Mouse (Mus musculus): ENCODE results near the gene Pex16.

Gene Pex16

DNA sequence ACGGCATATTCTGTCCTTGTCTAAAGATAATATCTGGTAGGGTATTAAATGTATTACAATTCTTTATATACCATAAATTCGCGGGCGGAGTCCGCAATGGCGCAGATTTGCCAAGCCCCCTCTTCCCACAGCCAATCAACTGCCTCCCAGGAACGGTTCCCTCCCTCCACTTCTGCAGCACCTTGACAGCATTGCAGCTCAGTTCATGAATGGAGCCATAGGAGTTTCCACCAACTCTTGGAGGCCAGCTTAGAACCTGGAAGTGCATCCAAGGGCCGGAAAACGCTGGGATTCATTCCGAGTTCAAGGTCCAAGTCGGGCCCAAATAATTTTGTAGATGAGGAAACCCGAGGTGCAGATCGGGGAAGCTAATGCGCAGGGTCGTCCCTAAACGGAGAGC is at the start of gene Pex16, which contains the start of gene Large2:
Gene Pex16 (plus strand): TSS at position 163 of the 400 bp plus-strand sequence.
Gene Large2 (minus strand): TSS at position 356 of the 400 bp plus-strand sequence.
- DNase-seq, result no peak

DNA sequence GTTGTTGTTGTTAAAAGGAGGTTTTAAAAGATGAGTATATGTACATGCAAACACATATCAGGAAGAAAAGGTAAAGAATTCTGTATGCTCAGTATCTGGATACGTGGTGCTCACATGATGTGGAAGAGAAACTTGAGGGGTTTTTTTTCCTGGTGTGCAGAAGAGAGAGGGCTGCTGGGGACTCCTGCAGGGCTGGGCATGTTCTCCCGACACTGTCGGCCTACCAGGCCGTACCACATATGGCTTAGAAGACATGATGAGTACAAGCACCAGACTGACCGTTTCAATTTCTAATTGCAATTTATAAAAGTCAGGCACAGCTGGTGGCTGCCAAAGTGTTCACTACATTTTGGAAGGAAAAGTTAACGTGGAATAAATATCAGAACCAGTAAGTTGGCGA is 48.8 kb upstream of the Pex16 start:
- DNase-seq, result no peak

DNA sequence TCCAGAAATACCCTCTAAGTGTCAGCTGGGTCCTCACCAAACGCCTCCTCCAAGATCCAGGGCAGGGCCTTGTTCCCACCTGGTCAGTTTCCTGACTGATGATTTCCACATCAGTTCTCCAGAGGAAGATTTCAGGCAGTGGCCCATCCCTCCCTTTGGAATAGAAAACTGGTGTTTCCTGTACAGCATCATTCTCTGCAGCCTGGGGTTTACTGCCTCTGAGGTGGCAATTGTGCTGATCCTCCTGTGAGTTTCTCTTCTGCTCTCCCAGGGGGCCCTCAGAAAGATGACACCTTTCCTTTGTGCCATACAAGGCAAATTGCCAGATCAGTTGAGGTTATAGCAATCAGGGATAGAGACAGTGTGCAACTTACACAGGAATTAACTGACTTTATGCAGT is 48.3 kb upstream of the Pex16 start:
- no peak for DNase-seq

DNA sequence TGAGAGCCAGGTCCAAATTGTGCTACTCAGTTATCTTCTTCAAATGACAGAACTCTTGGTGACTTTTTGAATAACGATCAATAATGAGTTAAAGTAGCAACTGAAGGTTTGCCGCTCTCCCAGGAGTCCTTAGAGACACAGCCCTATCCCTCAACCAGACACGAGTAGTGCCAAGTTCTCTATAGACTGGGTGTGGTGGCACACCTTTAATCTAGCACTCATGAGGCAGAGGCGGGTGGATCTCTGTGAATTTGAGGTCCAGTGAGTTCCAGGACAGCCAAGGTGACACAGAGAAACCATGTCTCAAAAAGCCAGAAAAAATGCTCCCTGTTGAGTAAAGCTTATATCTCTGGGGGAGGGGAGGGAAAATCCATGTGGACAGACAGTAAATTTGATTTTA is 46.9 kb upstream of the Pex16 start:
- DNase-seq, result no peak

DNA sequence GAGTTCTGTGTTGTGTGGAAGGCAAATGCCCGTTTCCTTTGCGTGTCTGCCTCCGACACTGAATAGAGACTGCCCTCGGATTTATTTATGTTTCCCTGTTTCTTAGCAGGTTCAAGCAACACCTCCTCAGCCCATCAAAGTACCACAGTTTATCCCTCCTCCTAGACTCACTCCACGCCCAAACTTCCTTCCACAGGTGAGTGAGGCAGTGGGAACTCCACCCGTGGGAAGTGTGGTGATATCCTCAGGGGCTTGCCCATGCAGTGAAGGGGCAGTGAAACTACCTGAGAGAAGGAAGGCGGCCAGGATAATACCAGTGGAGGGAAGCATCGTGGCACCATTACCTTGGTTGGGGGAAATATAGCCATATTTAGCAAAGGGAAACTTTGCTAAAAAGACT is 46.3 kb upstream of the Pex16 start:
- no peak for DNase-seq

DNA sequence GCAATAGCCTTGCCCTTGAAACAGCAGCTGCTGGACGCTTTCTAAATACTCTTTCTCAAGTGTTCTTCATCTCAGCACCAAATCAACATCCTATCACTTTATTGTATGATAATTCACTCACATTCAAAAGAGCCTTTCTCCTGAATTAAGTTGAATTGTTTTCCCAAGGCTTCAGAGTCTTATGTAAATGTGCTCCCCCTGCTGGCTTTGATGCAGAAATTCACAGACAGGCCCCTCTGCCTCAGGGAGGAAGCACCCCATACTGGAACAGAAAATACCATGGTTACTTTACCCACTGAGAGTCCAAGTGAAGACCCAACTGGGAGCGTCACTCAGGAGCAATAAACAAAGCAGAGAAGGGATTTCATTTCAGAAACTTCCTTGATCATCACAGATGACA is 43.6 kb upstream of the Pex16 start:
- peak; percentile 14 for DNase-seq

DNA sequence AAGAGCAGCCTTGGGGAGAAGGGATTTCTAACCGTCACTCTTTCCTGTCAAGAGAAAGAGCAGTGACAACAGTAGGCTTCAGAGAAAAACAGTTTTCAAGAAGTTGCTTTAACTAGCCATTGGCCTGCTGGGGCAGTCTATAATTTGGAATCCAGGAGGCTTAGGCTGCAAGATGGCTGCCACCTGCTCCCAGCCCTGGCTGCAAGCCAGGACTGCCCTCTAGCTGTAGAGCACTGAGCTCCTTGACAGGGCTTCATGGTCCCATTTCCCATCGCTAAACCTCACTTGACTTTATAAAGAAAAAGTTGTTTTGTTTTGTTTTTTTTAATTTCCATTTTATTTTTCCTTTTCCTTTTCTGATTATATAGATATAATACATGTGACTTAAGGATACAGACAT is 43.1 kb upstream of the Pex16 start:
- DNase-seq, result no peak

DNA sequence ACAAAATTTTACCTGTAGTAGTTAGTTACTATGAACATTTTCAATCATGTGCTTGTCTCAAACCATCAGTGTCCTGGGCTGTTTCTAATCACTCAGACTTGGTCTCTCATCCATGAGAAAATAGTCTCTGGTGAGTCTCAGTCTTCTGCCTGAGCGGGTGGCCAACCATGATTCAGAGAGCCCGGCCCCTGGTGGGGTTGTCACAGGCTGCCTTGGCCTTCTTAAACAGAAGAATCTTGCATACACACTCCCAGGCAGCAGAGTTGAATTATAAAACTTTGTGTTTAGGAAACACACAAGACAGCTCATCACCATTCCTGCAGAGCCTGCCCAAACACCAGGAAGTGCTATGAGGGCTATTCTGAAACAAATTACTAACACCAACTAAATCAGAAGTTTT is 42.6 kb upstream of the Pex16 start:
- no peak for DNase-seq

DNA sequence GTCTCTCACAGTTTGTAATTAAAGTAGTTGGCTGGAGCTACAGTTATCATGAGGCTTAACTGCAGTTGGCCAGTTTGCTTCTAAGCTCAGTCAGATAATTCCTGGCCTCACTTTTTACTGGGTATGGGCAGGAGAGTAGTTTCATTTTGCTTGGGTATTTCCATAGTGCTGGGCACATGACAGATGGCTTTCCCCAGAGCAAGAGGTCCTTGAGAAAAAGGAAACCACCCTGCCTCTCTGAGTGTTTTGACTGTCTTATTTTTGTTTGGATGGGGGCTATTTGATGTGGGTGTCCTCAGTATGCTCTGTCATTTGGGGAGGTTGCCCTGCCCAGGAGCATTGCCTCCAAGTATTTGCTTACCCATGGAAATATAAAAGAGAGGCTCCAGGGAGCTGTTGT is 32.1 kb upstream of the Pex16 start:
- DNase-seq, result no peak

DNA sequence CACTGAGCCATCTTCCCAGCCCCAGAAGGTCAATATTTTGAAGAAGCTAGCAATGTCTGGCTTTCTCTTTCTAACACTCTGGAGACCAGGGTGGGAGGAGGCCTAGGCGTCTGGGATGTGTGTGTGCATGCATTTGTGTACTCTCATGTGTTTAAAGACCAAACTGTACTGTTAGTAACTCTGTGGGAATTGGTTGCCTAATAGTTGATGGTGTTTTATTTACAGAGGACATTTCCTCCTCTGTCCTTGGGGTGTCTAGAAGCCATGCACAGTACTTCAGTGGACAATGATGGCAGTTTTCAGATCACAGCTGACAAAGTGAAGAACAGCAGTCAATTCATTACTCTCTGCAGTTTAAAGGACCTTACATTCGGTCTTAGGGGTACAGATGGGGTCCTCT is 27.3 kb upstream of the Pex16 start:
- no peak for DNase-seq

DNA sequence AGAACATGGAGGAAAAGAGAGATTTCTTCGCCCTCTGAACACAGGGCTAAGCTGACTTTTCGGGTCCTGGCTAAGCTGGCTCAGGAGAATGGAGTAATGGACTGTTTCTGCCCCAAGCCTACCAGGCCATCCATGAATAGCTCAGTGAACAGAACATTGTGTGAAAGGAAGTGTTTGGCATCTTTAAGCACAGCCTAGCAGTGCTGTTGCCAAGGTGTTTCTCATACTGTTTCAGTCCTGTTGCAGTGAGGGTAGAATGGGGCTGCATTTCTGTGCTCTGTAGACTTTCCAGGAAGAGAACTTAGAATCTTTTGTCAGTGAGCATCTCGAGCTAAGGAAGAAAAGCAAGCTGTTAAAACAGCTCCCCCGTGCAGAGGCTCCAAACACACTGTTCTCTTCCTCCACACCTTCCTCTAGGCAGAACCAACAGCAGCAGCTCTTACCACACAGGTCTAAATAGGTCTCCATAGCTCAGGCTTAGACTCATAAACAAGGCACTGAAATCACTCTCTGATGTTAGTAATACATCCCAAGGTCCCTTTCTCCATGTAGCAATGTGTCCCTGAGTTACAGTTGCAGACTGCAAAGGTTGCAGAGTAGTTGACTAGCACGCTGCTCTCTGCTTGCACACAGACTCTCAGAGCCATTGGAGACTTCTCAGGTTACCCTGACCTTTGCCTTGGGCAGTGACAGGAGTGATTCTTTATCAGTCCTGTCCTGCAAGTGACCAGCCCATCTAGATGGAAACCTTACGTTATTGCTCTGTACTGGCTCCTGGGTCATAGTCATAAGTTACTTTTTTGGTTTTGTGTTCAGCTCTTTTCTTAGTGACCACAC is 24.7 kb upstream of the Pex16 start:
- no peak for DNase-seq

DNA sequence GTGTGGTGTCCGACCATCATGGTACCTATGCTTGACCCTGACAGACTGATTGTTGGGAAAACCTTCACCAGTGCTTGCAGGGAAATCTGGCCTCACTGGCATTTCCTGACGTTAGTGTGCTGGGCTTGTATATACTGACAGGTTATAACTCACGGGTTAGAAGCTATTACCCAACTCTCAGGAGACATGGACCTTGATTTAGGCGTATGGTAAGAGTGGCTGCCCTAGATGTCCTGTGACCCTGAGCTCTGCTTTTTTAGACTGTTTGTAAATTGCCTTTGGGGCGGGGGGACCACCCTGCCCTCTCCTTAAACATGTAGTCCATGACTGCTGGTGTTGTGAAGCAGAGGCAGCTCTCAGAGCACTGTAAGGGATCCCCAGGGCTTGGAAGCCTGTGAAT is 23.8 kb upstream of the Pex16 start:
- no peak for DNase-seq

DNA sequence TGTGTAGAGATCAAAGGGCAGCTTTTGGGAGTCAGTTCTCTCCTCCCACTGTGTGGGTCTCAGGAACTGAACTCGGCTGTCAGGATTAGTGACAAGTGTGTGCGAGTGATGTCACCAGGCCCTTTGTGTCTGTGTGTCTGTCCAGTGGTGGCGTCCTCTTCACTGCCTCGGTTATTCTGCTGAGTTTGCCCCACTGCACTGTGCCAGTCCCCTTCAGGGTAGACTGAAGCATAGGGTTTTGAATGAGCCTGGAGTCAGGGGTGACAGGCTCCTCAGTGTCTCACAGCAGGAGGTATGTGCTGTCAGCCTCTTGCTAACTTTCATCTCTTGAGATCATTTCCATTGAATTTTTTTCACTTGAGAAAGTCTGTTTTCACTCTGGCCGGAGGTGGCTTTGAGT is 21.1 kb upstream of the Pex16 start:
- DNase-seq, result no peak

DNA sequence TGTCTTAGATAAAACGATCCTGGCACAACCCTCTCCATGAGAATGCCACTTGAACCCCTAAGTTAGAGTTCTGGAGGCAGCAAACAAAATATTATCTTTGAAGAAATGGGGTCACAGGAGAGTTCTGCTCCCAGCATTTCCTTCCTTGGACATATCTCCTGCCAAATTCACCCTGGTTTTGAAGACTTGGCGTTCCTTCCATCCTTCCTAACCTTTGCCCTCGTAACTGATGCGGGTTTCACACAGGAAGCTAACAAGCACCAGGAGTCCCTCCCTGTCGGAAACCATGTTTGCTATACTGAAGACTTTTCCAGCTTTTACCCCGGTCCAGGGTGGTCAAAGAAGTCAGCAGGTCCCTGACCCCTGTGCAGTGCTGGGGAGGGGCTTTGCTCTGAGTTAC is 20.3 kb upstream of the Pex16 start:
- DNase-seq, result no peak

DNA sequence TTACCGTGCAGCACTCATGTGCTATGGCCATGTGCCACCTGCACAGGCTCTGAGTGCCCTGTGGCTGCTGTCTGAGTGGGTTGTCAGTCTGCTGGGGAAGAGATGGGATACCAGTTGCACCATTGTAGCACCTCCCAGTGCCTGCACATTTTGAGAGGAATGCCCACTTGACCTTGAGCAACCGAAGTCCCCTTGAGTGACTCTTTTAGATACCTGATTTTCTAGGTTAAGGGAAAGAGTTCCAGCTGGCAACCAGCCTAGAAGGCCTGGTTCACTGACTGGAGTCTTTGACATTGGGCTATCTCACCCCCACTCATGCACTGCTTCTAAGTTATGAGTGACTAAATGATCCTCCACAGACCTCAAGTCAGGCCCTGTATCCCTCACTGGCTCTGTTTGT is 15.2 kb upstream of the Pex16 start:
- DNase-seq, result peak; percentile 66

DNA sequence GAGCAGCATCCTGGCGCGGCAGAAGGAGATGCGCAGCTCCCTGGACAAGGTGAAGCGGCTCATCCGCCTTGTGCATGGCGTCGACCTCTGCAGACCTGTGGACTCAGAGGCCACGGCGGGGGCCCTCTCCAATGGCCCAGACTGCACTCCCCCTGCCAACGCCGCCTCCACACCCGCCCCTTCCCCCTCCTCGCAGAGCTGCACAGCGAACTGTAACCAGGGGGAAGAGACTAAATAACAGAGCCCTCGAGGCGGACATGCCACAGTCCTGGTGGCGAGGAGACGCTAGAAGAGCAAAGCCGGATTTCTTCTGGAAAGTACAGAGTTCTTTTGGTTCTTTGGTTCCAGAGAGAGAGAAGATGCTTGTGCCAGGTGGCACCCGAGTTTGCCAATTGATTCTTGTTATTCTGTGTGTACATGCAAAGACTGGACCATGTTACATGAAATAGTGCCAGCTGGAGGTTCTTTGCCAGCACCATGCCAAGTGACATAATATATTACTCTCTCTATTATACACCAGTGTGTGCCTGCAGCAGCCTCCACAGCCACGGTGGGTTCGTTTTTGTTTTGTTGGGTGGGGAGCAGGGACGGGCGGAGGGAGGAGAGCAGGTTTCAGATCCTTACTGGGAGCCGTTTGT is 14.2 kb upstream of the Pex16 start:
- no peak for DNase-seq

DNA sequence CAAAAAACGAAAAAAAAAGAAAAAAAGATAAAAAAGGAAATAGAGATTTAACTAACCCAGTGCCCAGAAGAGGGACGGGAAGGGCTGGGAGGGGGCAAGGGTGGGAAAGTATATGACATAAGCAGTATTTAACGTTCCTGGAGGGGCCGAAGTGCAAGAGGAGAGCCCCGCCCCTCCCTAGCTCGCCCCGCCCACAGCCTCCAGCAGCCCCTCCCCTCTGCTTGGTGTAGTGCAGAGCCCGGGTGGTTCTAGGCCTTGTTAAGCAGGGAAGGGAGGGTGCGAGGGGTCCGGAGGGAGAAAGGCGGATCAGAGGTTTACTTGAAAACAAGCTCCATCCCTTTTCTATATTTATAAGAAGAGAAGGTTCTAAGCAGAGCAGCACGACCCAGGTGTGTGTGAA is 13.6 kb upstream of the Pex16 start:
- DNase-seq, result no peak

DNA sequence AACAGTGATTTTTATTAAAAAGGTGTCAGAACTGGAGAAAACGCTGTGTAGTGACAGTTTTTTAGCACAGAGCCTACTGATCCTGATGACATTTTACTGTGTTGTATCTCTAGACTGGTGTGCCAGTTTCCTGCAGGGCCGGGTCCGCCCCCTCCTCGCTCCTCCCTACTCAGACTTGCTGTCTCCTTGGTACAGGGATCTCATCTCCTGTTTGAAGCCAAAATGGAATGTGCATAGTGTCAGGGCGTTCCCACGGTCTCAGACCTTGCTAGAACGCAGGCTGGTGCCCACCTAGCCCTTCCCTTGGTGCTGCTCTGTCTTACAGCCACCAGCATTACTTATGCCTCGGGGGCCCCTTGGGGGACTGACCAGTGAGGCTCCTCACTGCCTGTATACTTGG is 12.7 kb upstream of the Pex16 start:
- DNase-seq, result no peak

DNA sequence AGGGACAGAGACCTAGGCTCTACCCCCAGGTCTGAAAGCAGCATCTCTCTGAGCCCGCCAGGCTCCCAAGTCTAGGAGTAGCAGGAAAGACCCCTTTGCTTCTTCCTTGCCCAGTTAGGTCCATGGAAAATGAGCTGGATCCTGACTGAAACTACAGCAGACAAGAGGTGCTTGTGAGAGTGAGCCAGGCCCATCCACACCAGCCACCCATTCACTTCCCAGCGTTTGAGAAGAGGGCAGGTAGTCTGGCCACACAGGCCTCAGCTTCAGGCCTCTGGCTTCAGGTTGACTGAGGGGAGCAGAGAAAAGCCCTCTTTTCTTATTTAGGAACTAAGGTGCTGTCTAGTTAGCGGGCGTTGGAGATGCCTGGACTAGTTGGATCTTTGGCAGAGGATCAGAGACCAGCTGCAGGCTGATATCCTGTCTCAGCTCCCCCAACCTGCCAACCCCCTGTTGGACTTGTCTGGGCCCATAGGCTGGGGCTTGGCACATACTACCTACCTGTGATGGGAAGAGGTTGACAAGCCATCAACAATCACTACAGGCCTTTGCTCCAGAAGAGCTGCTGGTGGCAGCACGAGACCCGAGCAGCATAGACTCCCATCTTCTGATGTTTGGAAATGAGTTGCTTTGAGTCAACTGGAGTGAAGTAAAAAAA is 11.8 kb upstream of the Pex16 start:
- no peak for DNase-seq

DNA sequence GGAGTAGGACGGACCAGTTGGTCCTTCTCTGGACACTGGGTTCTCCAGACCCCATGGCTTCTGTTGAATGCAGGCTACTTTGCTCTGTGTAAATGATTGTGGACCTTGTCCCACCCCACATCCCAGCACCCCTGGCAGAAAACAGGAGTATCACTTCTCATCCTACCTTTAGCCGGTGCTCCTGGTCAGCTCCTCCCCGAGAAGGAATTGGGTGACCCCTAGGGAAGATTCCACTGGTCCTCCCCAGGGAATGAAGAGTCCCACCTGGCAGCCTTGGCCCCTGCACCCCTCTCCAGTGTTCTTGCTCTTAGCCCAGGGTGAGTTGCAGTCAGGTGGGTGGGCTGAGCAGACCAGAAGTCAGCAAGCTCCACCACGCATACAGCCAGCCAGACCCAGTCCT is 10.4 kb upstream of the Pex16 start:
- DNase-seq, result no peak

DNA sequence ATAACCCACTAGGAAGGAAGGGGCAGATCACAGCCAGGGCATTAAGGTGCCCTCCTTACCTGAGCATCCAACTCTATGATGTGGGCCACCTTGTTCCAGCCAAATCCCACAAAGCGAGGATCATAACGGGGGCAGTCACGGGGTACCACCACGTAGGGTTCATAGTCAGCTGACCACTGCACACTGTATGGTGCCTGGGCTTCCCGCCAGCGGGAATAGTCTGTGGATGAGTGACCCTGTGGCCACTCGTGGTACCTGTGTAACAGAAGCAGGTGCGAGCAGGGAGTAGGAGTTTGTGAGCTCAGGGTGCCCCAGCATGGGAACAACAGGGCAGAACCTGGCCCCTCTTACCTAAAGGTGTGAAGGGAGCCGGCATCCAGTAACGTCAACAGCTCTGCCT is 8.9 kb upstream of the Pex16 start:
- no peak for DNase-seq

DNA sequence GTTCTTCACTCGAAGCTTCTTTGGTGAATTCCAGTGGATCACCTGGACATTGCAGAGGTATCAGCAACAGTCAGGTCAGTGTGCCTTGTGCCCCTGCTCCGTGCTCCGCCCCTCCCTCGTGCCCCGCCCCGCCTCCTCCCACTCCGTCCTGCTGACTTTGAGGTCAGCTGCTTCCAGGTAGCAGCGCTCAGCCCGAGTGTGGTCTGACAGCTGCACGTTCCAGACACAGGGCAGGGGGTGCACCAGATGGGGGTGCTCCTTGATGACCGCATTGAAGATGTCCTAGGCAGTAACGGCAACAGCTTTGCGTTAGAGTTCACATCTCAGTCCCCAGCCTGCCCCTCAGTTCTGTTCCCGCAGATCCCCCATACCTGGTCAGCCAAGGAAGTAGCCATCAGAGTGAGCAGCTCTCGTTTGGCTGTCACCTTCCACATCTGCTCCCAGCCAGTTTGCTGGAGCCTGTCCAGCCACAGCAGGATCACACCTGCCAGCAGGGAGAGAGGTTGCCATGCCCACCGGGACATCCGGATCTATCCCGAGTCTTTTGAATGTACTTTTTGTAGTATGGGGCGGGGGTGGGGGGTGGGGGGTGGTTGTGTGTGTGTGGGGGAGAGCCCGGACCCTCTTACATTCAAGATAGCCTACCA is 7.0 kb upstream of the Pex16 start:
- peak; percentile 52 for DNase-seq

DNA sequence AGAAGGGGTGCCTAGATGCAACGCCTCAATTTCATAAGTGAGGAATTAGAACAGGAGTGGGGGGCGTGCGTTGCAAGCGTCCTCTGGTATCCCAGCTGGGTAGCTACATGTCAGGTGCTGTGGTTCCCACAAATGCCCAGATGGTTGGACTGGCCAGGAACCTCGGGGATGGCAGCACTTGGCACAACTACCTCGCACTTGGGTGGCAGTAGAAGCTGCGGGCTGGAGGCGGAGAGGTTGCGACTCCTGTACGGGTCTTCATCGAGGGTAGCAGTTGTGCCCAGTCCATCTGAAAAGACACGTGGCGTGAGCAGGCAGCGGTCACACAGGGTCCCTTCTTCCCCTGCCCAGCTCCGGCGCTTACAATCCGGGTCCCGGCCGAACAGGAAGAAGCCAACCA is 4.1 kb upstream of the Pex16 start:
- no peak for DNase-seq
